Mouse (Mus musculus): ENCODE measurements at regions not wholly inside any gene's neighbourhood (a gene's known extent, or its start where the extent isn't known, plus 50 kb on each side); places are given as distances from the start of the nearest gene placed in this dataset.

- Histone ChIP-seq H3K27ac (no peak overlapping the region), H3K4me3 (no peak overlapping the region), H3K9me3 (replicated peaks) (no peaks in the 10 kb centered on the region), H3K27me3 (no peaks in the 10 kb centered on the region), H3K9ac (no peak overlapping the region), H3K4me1 (0 out of 2 replicates have a peak, but pooled peaks cover 5% of the 10 kb centered on the region), H3K36me3 (ENCODE audit: poor library complexity, severe bottlenecking) (no peaks in the 10 kb centered on the region), H3K4me2 (no peak overlapping the region)
- 66% methylated on average over 11 of the region's 11 CpGs for WGBS
- ATAC-seq: peak; percentile 4; the same call in 1 of the 2 replicates
Measured at GRCm38 (mm10) chr15:57644331-57644953, 167.0 kb upstream of the Slc22a22 start.

GRCm38 (mm10) chr15:57639115-57639514 is 161.7 kb upstream of the Slc22a22 start:
- no peak for ATAC-seq

GRCm38 (mm10) chr15:57633067-57633466 is 155.6 kb upstream of the Slc22a22 start:
- H3K27me3 ChIP-seq: no peaks in the 10 kb centered on the region
- peak; percentile 62 for ATAC-seq
- H3K4me3 ChIP-seq: no peak overlapping the region
- H3K36me3 ChIP-seq (ENCODE audit: poor library complexity, severe bottlenecking): no peaks in the 10 kb centered on the region
- 77% methylated on average over 3 of the region's 3 CpGs for WGBS
- no peaks in the 10 kb centered on the region for H3K4me1 ChIP-seq
- no peak overlapping the region for H3K4me2 ChIP-seq
- H3K9ac ChIP-seq: no peak overlapping the region
- no peak overlapping the region for H3K27ac ChIP-seq
- no peaks in the 10 kb centered on the region for H3K9me3 ChIP-seq (replicated peaks)

More at GRCm38 (mm10) chr15:57639115-57639514, 161.7 kb upstream of the Slc22a22 start:
- Histone ChIP-seq H3K36me3 (ENCODE audit: poor library complexity, severe bottlenecking) (no peaks in the 10 kb centered on the region), H3K4me2 (no peak overlapping the region), H3K27me3 (no peaks in the 10 kb centered on the region), H3K9ac (no peak overlapping the region), H3K9me3 (replicated peaks) (no peaks in the 10 kb centered on the region), H3K4me1 (no peaks in the 10 kb centered on the region), H3K4me3 (no peak overlapping the region), H3K27ac (no peak overlapping the region)
- WGBS: 76% methylated on average over 7 of the region's 7 CpGs

GRCm38 (mm10) chr15:57632537-57632936 is 155.1 kb upstream of the Slc22a22 start:
- Histone ChIP-seq H3K27me3 (no peaks in the 10 kb centered on the region), H3K9ac (no peak overlapping the region), H3K27ac (no peak overlapping the region), H3K4me3 (no peak overlapping the region), H3K4me2 (no peak overlapping the region), H3K4me1 (no peaks in the 10 kb centered on the region), H3K36me3 (ENCODE audit: poor library complexity, severe bottlenecking) (no peaks in the 10 kb centered on the region), H3K9me3 (replicated peaks) (no peaks in the 10 kb centered on the region)
- WGBS: 74% methylated on average over 8 of the region's 8 CpGs
- peak; percentile 63 for ATAC-seq

- Histone ChIP-seq H3K9ac (no peak overlapping the region), H3K4me2 (no peak overlapping the region), H3K9me3 (replicated peaks) (no peaks in the 10 kb centered on the region), H3K4me1 (no peaks in the 10 kb centered on the region), H3K4me3 (no peak overlapping the region), H3K27me3 (no peaks in the 10 kb centered on the region), H3K36me3 (ENCODE audit: poor library complexity, severe bottlenecking) (no peaks in the 10 kb centered on the region), H3K27ac (no peak overlapping the region)
- ATAC-seq: no peak
- 92% methylated on average over 6 of the region's 6 CpGs for WGBS
Measured at GRCm38 (mm10) chr15:57618466-57618865, 141.0 kb upstream of the Slc22a22 start.

- H3K27ac ChIP-seq: no peak overlapping the region
- no peaks in the 10 kb centered on the region for H3K4me1 ChIP-seq
- H3K9me3 ChIP-seq (replicated peaks): no peaks in the 10 kb centered on the region
- ATAC-seq: no peak
- H3K9ac ChIP-seq: no peak overlapping the region
- no peaks in the 10 kb centered on the region for H3K27me3 ChIP-seq
- no peak overlapping the region for H3K4me3 ChIP-seq
- WGBS: 71% methylated on average over 11 of the region's 11 CpGs
- H3K4me2 ChIP-seq: no peak overlapping the region
- H3K36me3 ChIP-seq (ENCODE audit: poor library complexity, severe bottlenecking): no peaks in the 10 kb centered on the region
Measured at GRCm38 (mm10) chr15:57616880-57617391, 139.5 kb upstream of the Slc22a22 start.

GRCm38 (mm10) chr15:57610006-57610405 is 132.6 kb upstream of the Slc22a22 start:
- no peaks in the 10 kb centered on the region for H3K36me3 ChIP-seq (ENCODE audit: poor library complexity, severe bottlenecking)
- no peak overlapping the region for H3K27ac ChIP-seq
- no peak for ATAC-seq
- H3K9ac ChIP-seq: no peak overlapping the region
- H3K4me2 ChIP-seq: no peak overlapping the region
- 91% methylated on average over 2 of the region's 2 CpGs for WGBS
- H3K4me3 ChIP-seq: no peak overlapping the region
- no peaks in the 10 kb centered on the region for H3K9me3 ChIP-seq (replicated peaks)
- H3K4me1 ChIP-seq: no peaks in the 10 kb centered on the region
- no peaks in the 10 kb centered on the region for H3K27me3 ChIP-seq

- no peaks in the 10 kb centered on the region for H3K27me3 ChIP-seq
- H3K9ac ChIP-seq: no peak overlapping the region
- H3K9me3 ChIP-seq (replicated peaks): no peaks in the 10 kb centered on the region
- H3K27ac ChIP-seq: no peak overlapping the region
- H3K36me3 ChIP-seq (ENCODE audit: poor library complexity, severe bottlenecking): no peaks in the 10 kb centered on the region
- no peak overlapping the region for H3K4me2 ChIP-seq
- no peak for ATAC-seq
- H3K4me1 ChIP-seq: no peaks in the 10 kb centered on the region
- H3K4me3 ChIP-seq: no peak overlapping the region
- 90% methylated on average over 3 of the region's 3 CpGs for WGBS
Measured at GRCm38 (mm10) chr15:57608519-57608918, 131.1 kb upstream of the Slc22a22 start.

- 14% methylated on average over 6 of the region's 6 CpGs for WGBS
Measured at GRCm38 (mm10) chr15:57600562-57600961, 123.1 kb upstream of the Slc22a22 start.

GRCm38 (mm10) chr15:57593326-57594004 is 116.0 kb upstream of the Slc22a22 start:
- Histone ChIP-seq H3K27me3 (no peaks in the 10 kb centered on the region), H3K4me3 (no peak overlapping the region)
- WGBS: 88% methylated on average over 4 of the region's 4 CpGs

More at GRCm38 (mm10) chr15:57600562-57600961, 123.1 kb upstream of the Slc22a22 start:
- Histone ChIP-seq H3K4me3 (no peak overlapping the region), H3K27ac (no peak overlapping the region), H3K4me1 (no peaks in the 10 kb centered on the region), H3K27me3 (no peaks in the 10 kb centered on the region), H3K4me2 (no peak overlapping the region), H3K9me3 (replicated peaks) (no peaks in the 10 kb centered on the region), H3K36me3 (ENCODE audit: poor library complexity, severe bottlenecking) (no peaks in the 10 kb centered on the region), H3K9ac (no peak overlapping the region)
- ATAC-seq: peak; percentile 77

GRCm38 (mm10) chr15:57590597-57591219 is 113.3 kb upstream of the Slc22a22 start:
- H3K4me3 ChIP-seq: no peak overlapping the region
- WGBS: 49% methylated on average over 7 of the region's 7 CpGs
- H3K27me3 ChIP-seq: no peaks in the 10 kb centered on the region
- H3K9ac ChIP-seq: no peak overlapping the region
- H3K9me3 ChIP-seq (replicated peaks): no peaks in the 10 kb centered on the region
- H3K4me2 ChIP-seq: no peak overlapping the region
- H3K27ac ChIP-seq: 0 out of 2 replicates have a peak overlapping the region, but pooled peaks have one; percentile 37
- H3K36me3 ChIP-seq (ENCODE audit: poor library complexity, severe bottlenecking): no peaks in the 10 kb centered on the region
- peak; percentile 48 for ATAC-seq
- H3K4me1 ChIP-seq: peaks cover 22% of the 10 kb centered on the region

More at GRCm38 (mm10) chr15:57593326-57594004, 116.0 kb upstream of the Slc22a22 start:
- Histone ChIP-seq H3K27ac (no peak overlapping the region), H3K4me2 (no peak overlapping the region), H3K9me3 (replicated peaks) (no peaks in the 10 kb centered on the region), H3K9ac (no peak overlapping the region), H3K36me3 (ENCODE audit: poor library complexity, severe bottlenecking) (no peaks in the 10 kb centered on the region), H3K4me1 (peaks cover 22% of the 10 kb centered on the region)
- no peak for ATAC-seq
